Mouse (Mus musculus): ENCODE measurements around the gene Gapt.

Gene Gapt

GRCm38 (mm10) chr13:110346707-110347106 lies 10.3 kb downstream of the Gapt start:
- peak; percentile 11 for DNase-seq (ENCODE audit: low read depth, low spot score)

DNA sequence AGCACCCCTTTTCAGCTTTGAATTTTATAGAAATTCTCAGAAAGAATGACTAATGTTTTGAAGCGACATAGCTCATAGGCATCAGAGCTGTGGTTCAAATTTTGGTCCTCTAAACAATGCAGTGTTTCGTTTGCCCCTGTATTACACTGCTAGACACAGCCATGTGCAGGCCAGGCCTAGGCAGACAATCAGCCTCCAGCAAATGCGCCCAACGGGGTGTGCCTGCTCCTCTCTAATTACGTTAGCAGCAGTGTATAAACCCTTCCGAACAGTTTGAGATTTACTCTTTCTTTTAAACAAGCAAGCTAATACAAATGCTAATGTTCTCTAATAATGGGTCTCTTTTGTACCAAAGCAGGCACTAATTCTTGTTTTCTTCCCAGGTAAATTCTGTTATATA lies 14.4 kb downstream of the Gapt start:
- no peak for DNase-seq (ENCODE audit: low read depth, low spot score)

DNA sequence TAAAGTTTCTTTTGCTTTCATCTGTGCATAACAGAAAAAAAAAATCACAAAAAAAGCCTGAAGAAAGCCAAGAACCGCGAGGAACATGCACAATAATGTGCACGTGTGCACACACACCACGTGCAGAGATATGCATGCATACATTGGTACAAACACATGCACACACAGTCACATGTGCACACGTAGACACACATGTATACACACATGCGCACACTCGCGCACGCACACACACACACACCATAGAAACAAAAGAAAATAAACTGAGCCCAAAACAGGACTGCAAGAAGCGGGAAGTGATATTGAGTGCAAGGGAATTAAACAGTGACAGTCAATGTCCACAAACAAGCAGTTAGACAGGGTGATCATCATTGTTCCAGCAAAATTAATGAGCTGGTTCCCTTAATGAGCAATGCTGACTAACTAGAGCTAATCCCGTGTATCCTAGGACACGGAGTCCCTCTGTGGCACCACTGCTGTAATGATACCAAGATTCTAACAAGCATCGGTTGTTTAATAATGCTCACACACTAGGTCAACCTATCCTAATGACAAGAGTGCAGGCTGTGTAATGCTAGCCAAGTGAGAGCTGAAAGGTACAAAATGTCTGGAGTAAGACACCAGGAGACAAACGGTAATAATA lies 23.9 kb downstream of the Gapt start:
- DNase-seq (ENCODE audit: low read depth, low spot score), result no peak

DNA sequence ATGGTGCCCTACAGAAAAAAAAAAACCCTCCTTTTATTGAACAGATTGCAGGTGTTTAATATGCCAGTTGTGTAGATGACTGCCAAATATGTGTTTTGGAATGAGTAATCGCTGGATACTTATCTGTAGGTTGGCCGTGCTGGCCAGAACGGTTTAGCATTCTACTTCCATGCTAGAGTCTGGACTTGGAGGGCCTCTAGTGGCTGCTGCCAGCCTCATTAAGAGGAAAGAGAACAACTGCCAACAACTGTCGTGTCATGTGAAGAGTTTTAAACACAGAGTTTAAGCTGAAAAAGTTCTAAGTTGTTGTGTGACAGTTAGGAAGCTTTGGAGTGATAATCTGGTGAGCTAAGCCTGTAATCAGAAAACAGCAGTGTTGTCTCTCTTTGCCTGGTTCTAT lies 38.3 kb downstream of the Gapt start:
- DNase-seq (ENCODE audit: low read depth, low spot score), result peak; percentile 16

DNA sequence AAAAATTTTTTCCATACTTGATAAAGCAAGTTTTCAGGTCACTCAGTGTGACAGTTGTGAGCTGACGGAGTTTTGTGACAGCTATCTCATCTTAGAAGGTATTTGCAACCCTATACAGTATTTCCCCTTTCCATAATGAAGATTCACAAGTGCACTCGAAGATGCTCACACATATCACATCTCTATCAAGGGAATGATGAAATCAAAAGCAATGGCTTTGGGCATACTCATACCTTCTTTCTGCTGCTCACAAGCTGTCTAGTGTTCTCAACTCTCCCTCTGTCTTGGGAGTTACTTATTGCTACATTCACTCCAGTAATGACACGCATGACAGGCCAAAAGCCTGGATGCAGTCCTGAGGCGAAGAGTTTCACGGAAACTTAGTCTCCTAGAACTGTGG lies 49.8 kb downstream of the Gapt start:
- no peak for DNase-seq (ENCODE audit: low read depth, low spot score)
